Mouse (Mus musculus) kidney, adult 2 months (tissue): Measurements from ENCODE around the gene Kcnip4.

Source experiments
- CTCF ChIP-seq: fragments of 200-500 bp; conservative IDR thresholded peaks from 2 replicates; pipeline ENCODE4 v1.5.1; 2011; ENCODE audit warnings: low read depth, mild to moderate bottlenecking, control low read depth, low read length, moderate library complexity, mixed read lengths; ENCODE audit not compliant: insufficient read depth, insufficient read length
- POLR2A ChIP-seq: fragments of 200-500 bp; IDR thresholded peaks from one replicate; pipeline ENCODE4 v1.6.1; 2011; ENCODE audit warnings: low read depth, low read length, control low read depth

- peak; percentile 31 for TF ChIP-seq CTCF
- TF ChIP-seq POLR2A, result no peak
Measured at GRCm38 (mm10) chr5:49368636-49369423, 155.9 kb downstream of the Kcnip4 start.
